Comparison of ENCODE assay signal across 8 mouse cellular contexts in the genomic region with DNA sequence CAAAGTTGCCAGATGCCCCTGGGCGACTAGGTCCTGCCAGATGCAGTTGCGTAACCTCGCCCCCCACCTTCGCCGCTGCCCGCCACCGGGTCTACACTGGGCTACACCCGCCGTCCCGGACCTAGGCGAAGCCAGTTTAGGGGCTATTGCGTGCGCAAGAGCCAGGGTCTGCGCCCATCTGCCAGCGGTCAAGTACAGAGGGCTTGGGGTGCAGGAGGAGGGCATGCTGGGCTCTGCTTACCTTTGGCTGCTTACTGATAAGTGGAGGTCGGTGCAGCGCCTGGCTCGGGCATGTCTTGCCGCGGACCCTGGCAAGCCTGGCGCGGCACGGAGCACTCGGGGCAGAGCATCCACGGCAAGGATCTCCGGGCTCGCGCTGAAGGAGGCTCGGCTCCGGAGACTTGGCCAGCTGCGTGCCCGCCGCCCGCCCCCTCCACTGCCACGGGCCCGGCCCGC. TPM values are rescaled to one million over a fixed set of nuclear protein-coding genes. Genes with fewer than 3 reads are reported as not detected.
DNase-seq lines count a peak whose midpoint lies in the region; ATAC-seq and TF ChIP-seq lines count a peak whose summit lies in the region.

No protein-coding gene starts in this region.

- peak overlapping the region; percentile 72 for H3K4me2 ChIP-seq in liver, embryonic 11.5 days

- H3K36me3 ChIP-seq in liver, embryonic 11.5 days (ENCODE audit: control insufficient read depth, insufficient read depth, low read length), result no peaks in the 10 kb centered on the region

- peak; percentile 39 for DNase-seq in adrenal gland, adult 2 months
- no peak for DNase-seq in adrenal gland, postnatal 4 days (ENCODE audit: low spot score in 2 of 2)
- no peak for DNase-seq in lung, adult 2 months
- no peak for DNase-seq in lung, postnatal 14 days
- DNase-seq in liver, embryonic 11.5 days (ENCODE audit: low spot score), result peak; percentile 33
- peak; percentile 37 for DNase-seq in retina, postnatal 1 day
- DNase-seq in natural killer cell, adult 2 months (ENCODE audit: low spot score in 2 of 2), result no peak

- ATAC-seq in frontal cortex, adult (ENCODE audit: low TSS enrichment), result peak; percentile 4; the same call in 1 of the 2 replicates
- ATAC-seq in liver, embryonic 11.5 days (replicated peaks; ENCODE audit: low FRiP score), result no peak

- H3K9me3 ChIP-seq in liver, embryonic 11.5 days (ENCODE audit: control insufficient read depth, low read length), result no peaks in the 10 kb centered on the region

- H3K4me1 ChIP-seq in lung, adult 2 months (ENCODE audit: control insufficient read depth, insufficient read depth, low read length), result peaks cover 5% of the 10 kb centered on the region; the same call in 1 of the 2 replicates
- no peaks in the 10 kb centered on the region; the same call in 1 of the 2 replicates for H3K4me1 ChIP-seq in liver, embryonic 11.5 days (replicated peaks; ENCODE audit: control insufficient read depth, insufficient read depth, low read length)

- H3K4me3 ChIP-seq in lung, adult 2 months (replicated peaks; ENCODE audit: extremely low read depth, low read depth, low read length), result peak overlapping the region; percentile 27
- peak overlapping the region; percentile 48 for H3K4me3 ChIP-seq in liver, embryonic 11.5 days (ENCODE audit: low read depth, low read length)

- WGBS in lung, adult 2 months, result 2% methylated on average over 37 of the region's 37 CpGs
- WGBS in liver, embryonic 11.5 days, result 3% methylated on average over 33 of the region's 37 CpGs

- H3K27me3 ChIP-seq in liver, embryonic 11.5 days (replicated peaks; ENCODE audit: control insufficient read depth, insufficient read depth, low read length), result peaks cover 30% of the 10 kb centered on the region

- no peak for TF ChIP-seq CTCF in lung, adult 2 months (IDR thresholded peaks at IDR 0.05; ENCODE audit: insufficient read depth, low read length)

- no peak overlapping the region for H3K27ac ChIP-seq in liver, embryonic 11.5 days (ENCODE audit: low read depth, low read length)

- no peak for TF ChIP-seq POLR2A in lung, adult 2 months (IDR thresholded peaks at IDR 0.05; ENCODE audit: borderline replicate concordance, extremely low read depth, low read depth, low read length)

- no peak overlapping the region for H3K9ac ChIP-seq in liver, embryonic 11.5 days (ENCODE audit: low read depth, low read length)

RNA-seq across cellular contexts. Expression of a gene that starts 0.7 kb away (rescaled TPM):
- total RNA-seq in adrenal gland, adult 2 months (2021), result 1 to 10 TPM; 3.8 to 4.2 TPM
- 2.3 and 2.6 TPM in 2 replicates for polyA plus RNA-seq in adrenal gland, adult 2 months (2012; rRNA removed)
- 1 to 10 TPM; 3.6 to 4.7 TPM for total RNA-seq in adrenal gland, postnatal 4 days (2021)
- polyA plus RNA-seq in lung, adult 2 months (2012; rRNA removed), result 0.29 and 0.82 TPM in 2 replicates
- 0.88 and 1.5 TPM in 2 replicates for polyA plus RNA-seq in liver, embryonic 11.5 days (2014; fragmentation: Nextera tagmentation; extraction: Ambion mirVana)

Comparison
In these comparisons a context has a peak if more than half of its experiments do, and no peak if none do; other contexts are left out.
1. DNase-seq: peak in adrenal gland, adult 2 months (single experiment), liver, embryonic 11.5 days (single experiment) and retina, postnatal 1 day (single experiment); none in adrenal gland, postnatal 4 days (0 of 2), lung, adult 2 months (single experiment), lung, postnatal 14 days (single experiment) and natural killer cell, adult 2 months (0 of 2).